Mouse (Mus musculus) left cerebral cortex, adult 11 months (tissue): Measurements from ENCODE around the gene Tmem100.
A peak's percentile ranks its signal among the peaks of the same experiment; 100 is the strongest.

Experiments used
- DNase-seq: peaks from one replicate; pipeline ENCODE4 v3.0.0; 2022; ENCODE audit warnings: low spot score

Tmem100 gene

GRCm38 (mm10) chr11:90029841-90030398 lies at the start of gene Tmem100:
Gene Tmem100, plus strand, starts transcription at chr11:90030348.
- DNase-seq, result no peak

DNA sequence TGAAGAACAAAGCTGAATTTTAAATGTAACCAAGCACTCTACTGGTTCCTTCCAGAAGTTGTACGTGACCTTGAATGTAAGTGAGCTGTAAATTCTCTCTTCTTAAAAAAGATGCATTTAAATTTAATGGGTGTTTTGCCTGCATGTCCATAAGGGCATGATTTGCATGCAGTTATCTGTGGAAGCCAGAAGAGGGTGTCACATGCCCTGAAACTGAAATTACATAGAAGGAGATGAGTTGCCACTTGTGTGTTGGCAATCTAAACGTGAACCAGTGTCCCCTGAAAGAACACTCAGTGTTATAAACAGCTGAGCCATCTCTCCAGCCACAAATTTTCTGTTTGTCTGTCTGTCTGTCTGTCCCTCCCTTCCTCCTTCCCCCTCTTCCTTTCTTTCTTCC lies 47.2 kb upstream of the Tmem100 start:
- DNase-seq, result no peak

DNA sequence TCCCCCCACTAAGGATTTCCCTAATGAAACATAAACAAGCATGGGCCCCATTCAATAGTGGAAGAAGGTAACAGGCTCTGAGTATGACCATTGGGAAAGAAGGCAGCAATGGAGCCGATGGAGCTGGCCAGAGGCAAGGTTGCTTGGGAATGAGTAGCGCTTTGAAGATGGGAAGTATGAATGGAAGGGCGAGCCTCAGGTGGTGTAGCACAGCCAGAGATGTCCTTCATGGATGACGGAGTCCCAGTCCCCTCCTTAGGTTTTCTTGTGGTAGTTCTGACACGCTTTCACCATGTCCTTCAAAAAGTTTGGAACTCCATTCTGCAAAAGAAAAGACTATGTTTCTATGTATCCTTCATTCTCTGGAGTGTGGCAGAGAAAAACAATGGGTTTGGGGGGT lies 45.7 kb upstream of the Tmem100 start:
- no peak for DNase-seq

- DNase-seq, result no peak
Measured at GRCm38 (mm10) chr11:89985200-89986187, 44.7 kb upstream of the Tmem100 start.

DNA sequence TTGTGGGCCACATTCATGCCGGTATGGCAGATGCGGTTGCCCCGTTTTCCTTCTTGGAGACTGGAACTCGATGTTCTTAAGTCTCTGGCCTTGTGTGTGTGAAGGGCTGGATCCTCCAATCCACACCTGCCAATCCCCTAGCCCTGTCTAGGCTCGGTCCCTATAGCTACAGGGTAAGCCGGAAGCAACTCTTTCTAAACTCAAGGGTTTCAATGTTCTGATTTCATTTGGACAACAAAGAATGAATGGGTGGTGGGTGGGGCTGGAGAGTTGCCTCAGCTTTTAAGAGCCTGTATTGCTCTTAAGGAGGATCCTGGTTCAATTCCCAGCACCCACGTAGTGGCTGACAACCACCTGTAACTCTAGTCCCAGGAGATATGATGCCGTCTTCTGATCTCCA lies 43.6 kb upstream of the Tmem100 start:
- no peak for DNase-seq

GRCm38 (mm10) chr11:89988936-89989589 lies 41.1 kb upstream of the Tmem100 start:
- peak; percentile 36 for DNase-seq

GRCm38 (mm10) chr11:89991661-89992060 lies 38.5 kb upstream of the Tmem100 start:
- DNase-seq, result no peak

GRCm38 (mm10) chr11:89994706-89995105 lies 35.4 kb upstream of the Tmem100 start:
- DNase-seq, result no peak

GRCm38 (mm10) chr11:89995596-89995995 lies 34.6 kb upstream of the Tmem100 start:
- no peak for DNase-seq

DNA sequence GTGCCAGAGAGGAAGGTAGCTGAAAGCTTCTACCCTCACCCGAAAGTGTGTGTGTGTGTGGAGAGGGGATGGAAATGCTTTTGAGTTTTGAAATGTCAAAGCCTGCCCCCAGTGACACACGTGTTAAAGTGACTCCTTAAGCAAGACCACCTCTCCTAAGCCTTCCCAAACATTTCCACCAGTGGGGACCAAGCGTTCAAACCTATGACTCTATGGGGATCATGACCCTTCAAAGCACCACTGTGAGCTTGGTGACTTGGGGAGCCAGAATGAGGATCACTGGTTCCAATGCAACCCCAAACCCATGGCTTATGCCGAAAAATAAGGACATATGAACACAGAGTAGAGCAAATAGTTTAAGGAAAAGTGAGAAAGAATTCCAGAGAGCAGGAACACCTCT lies 33.7 kb upstream of the Tmem100 start:
- DNase-seq, result no peak

- no peak for DNase-seq
Measured at GRCm38 (mm10) chr11:89996856-89997255, 33.3 kb upstream of the Tmem100 start.

GRCm38 (mm10) chr11:89998996-89999770 lies 31.0 kb upstream of the Tmem100 start:
- DNase-seq, result no peak

DNA sequence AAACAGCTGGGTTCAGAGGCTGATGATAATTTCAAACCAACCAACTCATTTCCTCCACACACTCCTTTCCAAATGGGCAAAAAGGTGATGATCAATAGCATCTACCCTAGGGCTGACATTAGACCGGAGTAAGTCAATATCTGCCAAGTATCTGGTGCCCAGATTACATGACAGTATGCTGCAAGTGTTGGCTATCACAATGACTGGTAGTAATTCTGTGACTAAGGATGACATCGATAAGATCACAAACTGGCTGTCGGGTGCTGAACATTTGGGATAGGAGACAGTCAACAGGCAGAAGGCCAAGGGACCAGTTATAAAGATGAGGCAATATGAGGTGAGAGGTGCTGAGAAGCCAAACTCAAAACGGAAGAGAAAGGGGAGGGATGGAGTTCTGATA lies 29.5 kb upstream of the Tmem100 start:
- DNase-seq, result no peak

DNA sequence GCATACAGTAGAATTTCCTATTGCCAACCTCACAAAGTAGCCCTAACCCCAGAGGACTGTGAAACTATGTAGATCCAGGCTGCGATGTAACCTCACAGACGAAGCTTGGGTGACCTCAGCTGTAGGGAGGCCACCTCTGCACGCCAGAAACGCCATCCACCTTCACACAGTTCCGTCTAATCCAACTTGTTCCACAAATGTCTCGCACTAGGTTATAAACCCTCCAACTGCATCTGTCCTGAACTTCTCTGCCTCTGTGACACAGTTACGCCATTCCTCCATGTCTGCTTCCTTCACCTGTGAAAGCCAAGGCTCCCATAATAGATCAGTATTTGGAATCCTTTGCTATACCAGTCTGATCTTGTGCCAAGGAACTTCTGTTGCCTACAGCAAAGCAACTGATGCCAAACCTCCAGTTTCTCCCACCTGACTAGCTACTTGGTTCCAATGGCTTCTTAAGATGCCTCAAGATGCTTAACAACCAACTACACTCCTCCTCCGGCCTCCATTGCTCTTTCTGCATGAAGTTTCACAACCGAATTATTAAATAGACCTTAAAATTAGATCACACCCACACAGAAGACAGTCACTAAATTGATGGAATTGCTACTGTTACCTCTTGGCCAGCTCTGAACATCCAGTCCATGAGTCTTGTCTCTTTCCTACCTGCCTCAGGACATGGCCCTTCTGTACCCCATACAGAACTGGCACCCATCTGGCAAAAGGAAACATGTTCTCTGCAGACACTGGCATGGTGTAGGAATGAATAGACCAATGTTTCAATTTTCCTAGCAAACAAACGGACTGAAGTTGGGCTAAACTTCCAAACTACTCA lies 28.5 kb upstream of the Tmem100 start:
- DNase-seq, result no peak

GRCm38 (mm10) chr11:90002231-90002986 lies 27.7 kb upstream of the Tmem100 start, which contains the start of gene Pctp:
Gene Pctp, minus strand, starts transcription at chr11:90002894.
- DNase-seq, result peak; percentile 12

GRCm38 (mm10) chr11:90002987-90003348 lies 27.2 kb upstream of the Tmem100 start:
- DNase-seq, result no peak

GRCm38 (mm10) chr11:90003386-90003785 lies 26.8 kb upstream of the Tmem100 start:
- DNase-seq, result no peak

DNA sequence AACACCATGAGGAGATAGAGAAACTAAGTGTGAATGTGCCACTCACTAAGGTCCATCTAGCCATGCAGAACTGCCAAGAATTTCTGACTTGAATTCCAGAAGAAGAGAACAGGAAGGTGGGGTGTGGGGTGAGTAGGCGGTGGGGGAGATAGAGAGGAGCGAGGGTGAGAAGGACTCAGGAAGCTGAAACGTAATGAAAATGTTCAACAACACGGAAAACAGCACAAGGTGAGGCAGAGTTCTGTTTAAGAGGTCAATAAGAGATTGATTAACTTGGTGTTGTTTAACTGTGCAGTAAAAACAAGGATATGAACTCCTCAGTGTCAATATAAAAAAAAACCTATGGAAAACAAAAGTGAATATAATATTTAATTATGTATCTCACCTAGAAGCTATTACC lies 24.0 kb upstream of the Tmem100 start:
- DNase-seq, result no peak

- no peak for DNase-seq
Measured at GRCm38 (mm10) chr11:90007791-90008531, 22.2 kb upstream of the Tmem100 start.

DNA sequence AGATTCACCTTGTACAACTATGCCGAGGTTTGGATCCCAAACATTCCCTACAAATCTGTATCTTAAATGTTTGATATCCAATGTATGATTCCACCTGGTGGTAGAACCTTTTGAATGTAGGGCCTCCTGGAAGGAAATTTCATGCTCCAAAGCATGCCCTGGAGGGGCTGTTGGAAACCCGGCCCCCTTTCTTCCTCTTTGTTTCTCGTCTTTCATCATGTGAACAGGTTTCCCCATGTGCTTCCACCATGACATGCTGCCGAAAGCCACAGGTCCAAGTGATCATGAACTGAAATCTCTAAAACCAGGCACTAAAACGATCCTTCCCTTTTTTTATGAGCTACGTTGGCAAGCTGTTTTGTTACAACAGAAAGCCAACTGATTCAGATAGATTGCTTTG lies 16.5 kb upstream of the Tmem100 start:
- DNase-seq, result no peak
